Mouse (Mus musculus) urinary bladder, postnatal 25 days (tissue): ENCODE measurements around the gene Grwd1.
A peak's percentile ranks its signal among the peaks of the same experiment; 100 is the strongest.

Experiments
- DNase-seq: peaks from one replicate; pipeline ENCODE4 v3.0.0; 2022; ENCODE audit warnings: low spot score

The Grwd1 gene

GRCm38 (mm10) chr7:45842950-45843744 is 12.4 kb upstream of the Grwd1 start:
- DNase-seq = no peak

- no peak for DNase-seq
These were observed 3.2 kb upstream of the Grwd1 start for GRCm38 (mm10) chr7:45833924-45834323.

DNA sequence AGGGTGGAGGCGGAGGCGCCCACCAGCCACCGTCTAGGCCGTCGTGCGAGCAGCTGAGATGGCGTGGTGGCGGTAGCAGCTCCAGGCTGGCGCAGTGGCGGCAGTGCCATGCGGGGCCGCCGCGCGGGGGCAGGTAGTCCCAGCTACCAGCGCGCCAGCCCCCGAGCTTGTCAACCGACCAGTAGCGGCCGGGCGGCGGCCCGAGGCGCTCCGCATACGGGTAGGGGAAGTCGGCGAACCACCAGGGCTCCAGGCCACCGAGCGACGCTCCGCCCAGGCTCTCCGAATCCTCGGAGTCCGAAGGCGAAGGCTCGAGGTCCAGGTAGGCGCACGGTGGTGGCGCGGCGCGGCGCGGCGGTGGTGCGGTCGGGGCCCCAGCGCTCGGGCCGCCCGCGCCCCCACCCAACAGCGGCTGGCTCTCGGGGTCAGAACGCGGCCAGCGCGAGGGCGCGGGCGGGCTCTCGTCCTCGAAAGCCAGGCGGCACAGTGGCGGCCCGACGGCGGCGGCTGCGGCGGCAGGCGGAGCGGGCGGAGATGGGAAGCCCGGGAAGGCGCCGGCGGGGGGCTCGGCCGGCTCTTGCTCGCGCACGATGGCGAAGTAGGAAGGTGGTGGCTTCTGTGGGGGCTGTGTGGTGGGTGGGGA is 2.5 kb upstream of the Grwd1 start:
- DNase-seq = no peak

GRCm38 (mm10) chr7:45832428-45832827 is 1.7 kb upstream of the Grwd1 start:
- DNase-seq = no peak

DNA sequence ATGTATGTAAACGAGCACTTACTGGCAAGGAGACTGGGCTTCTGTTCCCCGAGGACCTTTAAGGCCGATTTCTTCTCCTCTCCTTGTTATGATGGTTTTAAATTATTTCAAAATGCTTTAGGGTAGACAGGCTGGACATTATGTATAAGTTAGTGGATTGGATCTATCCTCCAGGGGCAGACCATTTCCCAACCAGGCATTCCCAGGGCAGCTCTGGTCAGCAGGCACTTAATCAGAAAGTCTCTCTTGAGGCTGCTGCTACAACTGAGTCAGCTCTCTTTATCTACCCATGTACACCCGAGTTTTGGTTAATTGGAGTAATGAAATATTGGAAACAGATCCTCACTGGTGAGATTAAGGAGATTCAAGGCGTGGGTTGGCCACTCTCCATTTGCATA is 383 bp upstream of the Grwd1 start:
- no peak for DNase-seq

DNA sequence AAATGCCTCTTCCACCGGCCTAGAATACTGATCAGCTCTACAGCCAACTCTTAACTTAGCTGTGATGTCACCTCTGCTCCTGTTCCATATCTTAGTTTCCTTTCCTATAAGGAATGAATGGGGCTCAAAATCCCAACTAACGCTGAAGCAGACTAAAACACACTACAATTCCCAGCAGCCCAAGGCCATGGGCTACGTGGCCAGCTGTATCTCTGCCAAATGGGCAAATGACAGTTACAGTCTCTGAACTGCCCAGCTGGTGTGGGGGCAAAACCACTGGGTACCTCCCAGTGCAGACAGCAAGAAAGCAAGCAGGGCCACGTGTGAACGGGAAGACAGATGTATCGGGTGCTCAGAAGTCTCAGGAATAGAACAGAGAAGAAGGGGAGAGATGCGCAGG is 4.1 kb downstream of the Grwd1 start:
- DNase-seq = no peak

DNA sequence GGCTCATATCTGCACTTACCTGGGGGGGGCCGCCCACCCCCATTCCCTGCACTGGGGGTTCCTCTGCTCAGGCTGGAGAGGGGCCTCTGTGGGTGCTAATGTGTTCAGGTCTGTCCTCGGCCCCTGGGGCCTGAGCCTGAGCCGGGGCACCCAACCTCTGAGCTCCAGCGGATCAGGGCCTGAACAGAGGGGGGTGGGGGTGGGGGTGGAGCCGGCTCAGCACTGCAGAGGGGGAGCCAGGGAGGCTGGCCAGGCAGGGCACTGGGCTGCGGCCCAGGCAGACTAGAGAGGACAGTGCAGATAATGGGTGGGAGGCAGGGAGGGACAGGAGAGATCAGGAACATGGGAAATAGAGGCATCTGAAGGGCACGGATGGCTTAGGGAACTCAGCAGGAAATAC is 6.1 kb downstream of the Grwd1 start, which contains the start of gene Kcnj14:
Gene Kcnj14 (minus strand): TSS at position 185 of the 400 bp plus-strand sequence.
- no peak for DNase-seq

GRCm38 (mm10) chr7:45820913-45821312 is 9.8 kb downstream of the Grwd1 start:
- DNase-seq = no peak

- no peak for DNase-seq
These were observed 10.9 kb downstream of the Grwd1 start for GRCm38 (mm10) chr7:45819843-45820242.

DNA sequence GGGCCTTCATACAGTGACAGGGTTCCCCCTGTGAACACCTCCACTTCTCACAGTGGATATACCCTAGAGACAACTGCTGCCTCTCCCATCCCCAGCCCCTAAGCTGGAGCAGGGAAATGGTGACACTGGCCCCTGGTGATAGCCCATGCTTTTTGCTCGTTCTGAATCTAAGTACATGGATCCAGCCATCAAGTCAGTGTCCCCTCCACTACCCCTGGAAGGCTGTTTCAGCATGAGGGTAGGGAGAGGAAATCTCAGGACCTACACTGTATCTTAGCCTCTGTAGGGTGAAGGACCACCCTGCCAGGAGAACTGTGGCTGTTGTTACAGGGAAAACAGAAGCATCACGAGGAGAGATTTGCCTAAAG is 14.8 kb downstream of the Grwd1 start:
- DNase-seq = no peak

- no peak for DNase-seq
These were observed 15.3 kb downstream of the Grwd1 start for GRCm38 (mm10) chr7:45815323-45815983.

DNA sequence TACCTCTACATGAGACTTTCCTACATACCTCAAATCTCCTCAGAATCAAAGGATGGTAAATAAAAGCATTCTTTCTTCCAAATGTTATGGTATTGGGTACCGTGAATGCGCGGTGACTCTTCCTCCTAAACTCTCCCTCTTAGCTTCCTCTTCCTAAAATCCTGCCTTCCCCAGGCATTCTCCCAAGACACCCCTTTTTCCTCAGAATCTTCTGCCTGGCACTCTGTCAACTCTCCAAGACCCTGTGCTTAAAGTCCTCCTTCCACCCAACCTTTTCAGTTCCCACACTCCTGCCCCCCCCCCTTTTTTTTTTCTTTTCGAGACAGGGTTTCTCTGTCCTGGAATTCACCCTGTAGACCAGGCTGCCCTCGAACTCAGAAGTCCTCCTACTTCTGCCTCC is 15.9 kb downstream of the Grwd1 start:
- no peak for DNase-seq

DNA sequence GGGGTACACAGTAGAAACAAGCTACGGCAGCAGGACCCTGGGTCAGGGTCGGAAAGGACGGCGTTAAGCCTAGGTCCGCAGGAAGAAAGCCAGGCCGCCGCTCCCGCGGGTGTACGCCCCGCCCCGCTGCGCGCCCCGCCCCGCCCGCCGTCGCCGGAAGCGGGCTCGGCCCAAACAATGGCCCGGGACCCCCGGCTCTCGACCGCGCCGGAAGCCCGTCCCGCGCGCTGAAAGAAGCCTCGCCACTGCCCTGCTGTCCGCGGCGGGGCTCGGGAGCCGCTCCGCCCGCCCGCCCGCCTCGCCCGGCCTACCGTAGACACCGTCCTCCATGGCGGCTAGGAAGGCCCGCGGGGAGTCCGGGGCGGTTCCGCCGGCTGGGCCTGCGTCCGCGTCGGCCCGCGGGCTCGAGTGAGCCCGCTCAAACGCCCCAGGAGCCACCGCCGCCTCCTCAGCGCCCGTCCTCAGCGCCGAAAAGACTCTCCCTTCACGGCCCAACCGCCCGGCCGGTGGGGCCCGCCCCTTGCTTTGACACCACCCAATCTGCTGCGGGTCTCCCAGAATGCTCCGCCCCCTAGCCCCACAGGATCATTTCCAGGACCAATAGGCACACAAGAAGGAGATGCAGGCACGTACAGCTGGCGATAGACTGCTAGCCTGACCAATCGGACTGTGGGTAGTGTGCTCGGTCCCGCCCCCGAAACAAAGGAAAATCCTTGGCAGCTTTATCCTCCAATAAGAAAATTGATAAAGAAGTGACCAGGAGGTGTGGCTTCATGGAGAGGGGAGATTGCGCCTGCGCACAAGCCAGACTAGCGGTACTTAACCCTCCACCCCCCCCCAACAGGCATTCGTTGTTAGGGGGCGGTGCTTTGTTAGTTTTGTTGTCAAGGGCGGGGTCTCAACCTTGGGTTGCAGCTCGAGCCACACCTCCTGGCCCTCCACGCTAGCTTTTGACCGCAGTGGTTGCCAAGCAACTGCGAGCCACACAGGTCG is 16.7 kb downstream of the Grwd1 start, which contains the start of gene Cyth2:
Gene Cyth2 (minus strand): TSS at position 795 of the 993 bp plus-strand sequence.
- DNase-seq = peak; percentile 98

- no peak for DNase-seq
These were observed 17.8 kb downstream of the Grwd1 start for GRCm38 (mm10) chr7:45812921-45813320.

- no peak for DNase-seq
These were observed 21.3 kb downstream of the Grwd1 start for GRCm38 (mm10) chr7:45809276-45810075.

DNA sequence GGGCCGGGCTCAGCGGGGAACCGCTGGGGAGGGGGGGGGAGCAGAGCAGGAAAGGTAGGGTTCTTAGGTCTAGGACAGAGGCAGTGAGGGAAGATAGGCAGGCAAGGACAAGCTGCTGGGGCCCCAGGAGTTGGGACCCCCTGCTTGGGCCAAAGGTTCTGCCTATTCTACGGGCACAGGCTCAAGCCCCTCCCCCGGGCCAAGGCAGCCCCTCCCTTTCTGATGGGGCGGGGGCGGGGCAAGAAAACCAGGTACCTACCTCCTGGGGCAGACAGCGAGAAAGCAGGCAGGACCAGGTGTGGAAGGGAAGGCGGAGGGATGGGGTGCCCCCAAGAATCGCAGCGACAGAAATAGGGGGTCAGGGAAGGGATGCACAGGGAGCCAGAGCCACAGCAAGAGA is 22.3 kb downstream of the Grwd1 start:
- no peak for DNase-seq

- no peak for DNase-seq
These were observed 24.8 kb downstream of the Grwd1 start for GRCm38 (mm10) chr7:45805941-45806340.

DNA sequence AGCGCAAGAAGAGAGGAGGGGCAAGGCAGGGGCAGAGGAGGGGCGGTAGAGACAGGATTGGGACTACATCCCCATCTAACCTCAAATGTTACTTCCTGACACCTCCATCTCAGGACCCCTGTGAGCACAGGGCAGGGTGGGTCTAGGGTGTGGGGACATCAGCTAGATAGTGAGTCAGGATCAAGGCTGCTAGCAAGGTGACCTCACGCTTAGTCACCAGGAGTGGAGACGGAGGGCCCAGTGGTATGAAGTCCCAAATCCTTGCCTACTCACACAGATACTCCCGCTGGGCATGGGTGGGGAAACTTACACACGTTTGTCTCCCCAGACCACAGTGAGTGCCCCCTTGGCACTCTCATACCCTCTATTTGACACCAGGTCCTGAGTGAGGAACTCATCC is 28.2 kb downstream of the Grwd1 start:
- DNase-seq = no peak

DNA sequence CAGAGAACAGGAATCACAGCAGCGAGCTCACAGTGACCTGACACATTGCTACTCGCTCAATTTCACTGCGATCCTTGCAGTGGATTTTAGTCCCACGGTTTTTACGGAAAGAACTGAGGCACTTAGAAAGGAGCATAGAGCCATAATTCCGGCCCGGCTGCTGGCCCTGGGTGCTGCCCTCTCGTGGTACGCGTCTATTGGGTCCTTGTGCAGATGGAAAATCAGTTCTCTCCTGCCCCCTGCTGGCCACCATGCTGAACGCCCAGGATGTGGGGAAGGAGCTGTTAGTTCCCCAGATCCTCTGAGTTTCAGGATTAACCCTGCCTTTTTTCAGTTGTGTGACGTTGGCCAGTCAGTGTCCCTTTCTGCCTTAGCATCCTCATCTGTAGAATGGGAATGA is 29.4 kb downstream of the Grwd1 start:
- peak; percentile 94 for DNase-seq

DNA sequence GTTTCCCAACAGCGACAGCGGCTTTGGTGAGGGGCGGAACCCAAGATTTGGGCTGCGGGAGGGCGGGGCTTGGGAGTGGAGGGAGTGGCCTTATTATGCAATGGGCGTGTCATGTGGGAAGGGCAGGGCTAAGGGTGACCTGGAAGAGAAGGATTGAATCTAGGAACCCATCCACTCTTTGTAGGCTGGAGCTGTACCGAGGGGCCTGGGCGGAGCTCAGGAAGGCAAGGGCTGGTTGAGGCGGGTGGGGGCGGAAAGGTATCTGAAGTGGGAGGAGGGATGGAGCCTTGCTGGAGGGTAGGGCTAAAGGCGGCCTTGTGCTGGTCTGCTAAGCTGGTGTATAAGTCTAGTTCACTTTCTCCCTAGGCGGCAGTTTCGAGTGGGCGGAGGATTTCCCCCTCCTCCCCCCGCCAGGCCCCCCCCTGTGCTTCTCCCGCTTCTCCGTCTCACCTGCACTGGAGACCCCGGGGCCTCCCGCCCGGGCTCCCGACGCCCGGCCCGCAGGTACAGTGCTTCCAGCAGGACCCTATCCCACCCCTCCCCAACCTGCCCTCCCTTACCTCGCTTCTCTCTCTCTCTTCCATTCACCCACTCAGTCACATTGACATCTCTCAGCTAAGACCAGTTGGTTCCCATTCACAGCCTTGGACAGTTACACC is 30.1 kb downstream of the Grwd1 start:
- DNase-seq = no peak
